ENCODE assay signal across 20 mouse cellular contexts in genomic region chr4:108225341-108225872, GRCm38 (mm10). TPM values are rescaled to one million over a fixed set of nuclear protein-coding genes. Genes with fewer than 3 reads are reported as not detected.
A peak's percentile ranks its signal among the peaks of the same experiment; 100 is the strongest.
DNase-seq lines count a peak whose midpoint lies in the region; ATAC-seq and TF ChIP-seq lines count a peak whose summit lies in the region.
"Had no signal": no experiment of that assay in that cellular context is flagged by ENCODE, and none has a peak within 500 bp of the region (broad histone marks: within the 10 kb centered on the region; RNA-seq: fewer than 3 reads in every experiment).

No protein-coding gene starts in this region.

- TF ChIP-seq CTCF in kidney, adult 2 months (conservative IDR thresholded peaks at IDR 0.05; ENCODE audit: insufficient read depth, insufficient read length, low read depth, low read length) = no peak

- H3K4me3 ChIP-seq in kidney, adult 2 months (ENCODE audit: insufficient read depth, low read depth, low read length) = no peak overlapping the region
- no peak overlapping the region for H3K4me3 ChIP-seq in kidney, embryonic 14.5 days (ENCODE audit: low read length)
- H3K4me3 ChIP-seq: forebrain, embryonic 15.5 days; hindbrain, embryonic 12.5 days; limb, embryonic 15.5 days; neural tube, embryonic 15.5 days had no signal

- no peak overlapping the region for H3K27ac ChIP-seq in kidney, adult 2 months (ENCODE audit: insufficient read depth, low read depth, low read length)
- no peak overlapping the region for H3K27ac ChIP-seq in kidney, embryonic 14.5 days (ENCODE audit: low read depth, low read length)
- H3K27ac ChIP-seq: forebrain, embryonic 15.5 days; hindbrain, embryonic 12.5 days; limb, embryonic 15.5 days; neural tube, embryonic 15.5 days had no signal

- H3K4me2 ChIP-seq in kidney, embryonic 14.5 days (replicated peaks; ENCODE audit: low read depth, low read length) = no peak overlapping the region
- H3K4me2 ChIP-seq: forebrain, embryonic 15.5 days; hindbrain, embryonic 12.5 days; limb, embryonic 15.5 days; midbrain, embryonic 11.5 days; neural tube, embryonic 15.5 days had no signal

- no peaks in the 10 kb centered on the region for H3K9me3 ChIP-seq in kidney, embryonic 14.5 days (ENCODE audit: control insufficient read depth, low read length)
- H3K9me3 ChIP-seq: forebrain, embryonic 15.5 days; G1E; hindbrain, embryonic 12.5 days; limb, embryonic 15.5 days; neural tube, embryonic 15.5 days had no signal

- no peaks in the 10 kb centered on the region for H3K27me3 ChIP-seq in kidney, adult 2 months (replicated peaks; ENCODE audit: control insufficient read depth, insufficient read depth, low read length)
- no peaks in the 10 kb centered on the region for H3K27me3 ChIP-seq in kidney, embryonic 14.5 days (ENCODE audit: control insufficient read depth, insufficient read depth, low read length)
- H3K27me3 ChIP-seq: forebrain, embryonic 15.5 days; hindbrain, embryonic 12.5 days; limb, embryonic 15.5 days; neural tube, embryonic 15.5 days had no signal

- peak; percentile 43 for DNase-seq in kidney, adult 2 months
- peak; percentile 23 for DNase-seq in NIH3T3 (ENCODE audit: low read depth)
- DNase-seq in embryo, embryonic 10 days (ENCODE audit: low spot score) = peak; percentile 51
- peak; percentile 31 to 32 for DNase-seq in kidney, postnatal 36 days
- no peak for DNase-seq in thymus, postnatal 36 days
- DNase-seq in layer of hippocampus, postnatal 36 days = no peak
- DNase-seq: cerebellum, adult 2 months; lung, postnatal 36 days; right cerebral cortex, adult 18-20 months had no signal

- no peak for TF ChIP-seq POLR2A in kidney, adult 2 months (IDR thresholded peaks at IDR 0.05; ENCODE audit: low read depth, low read length)

- ATAC-seq in kidney, embryonic 14.5 days (ENCODE audit: low FRiP score, low TSS enrichment) = no peak
- ATAC-seq in megakaryocyte progenitor cell, adult 5-6 weeks (replicated peaks; ENCODE audit: poor library complexity) = no peak
- ATAC-seq: forebrain, embryonic 15.5 days had no signal

- no peak overlapping the region for H3K9ac ChIP-seq in kidney, embryonic 14.5 days (ENCODE audit: low read depth, low read length)
- H3K9ac ChIP-seq: forebrain, embryonic 15.5 days; hindbrain, embryonic 12.5 days; limb, embryonic 15.5 days; neural tube, embryonic 15.5 days had no signal

- no peaks in the 10 kb centered on the region for H3K36me3 ChIP-seq in kidney, adult 2 months (ENCODE audit: control insufficient read depth, insufficient read depth, low read length)
- H3K36me3 ChIP-seq in kidney, embryonic 14.5 days (ENCODE audit: control insufficient read depth, insufficient read depth, low read length) = no peaks in the 10 kb centered on the region
- H3K36me3 ChIP-seq: forebrain, embryonic 15.5 days; G1E; hindbrain, embryonic 12.5 days; limb, embryonic 15.5 days; neural tube, embryonic 15.5 days had no signal

- WGBS in kidney, adult 2 months = 59% methylated on average over 3 of the region's 3 CpGs
- 36% methylated on average over 3 of the region's 3 CpGs for WGBS in kidney, embryonic 14.5 days

- no peaks in the 10 kb centered on the region for H3K4me1 ChIP-seq in kidney, adult 2 months (ENCODE audit: control insufficient read depth, insufficient read depth, low read length)
- no peaks in the 10 kb centered on the region for H3K4me1 ChIP-seq in kidney, embryonic 14.5 days (ENCODE audit: control insufficient read depth, insufficient read depth, low read length)
- H3K4me1 ChIP-seq: forebrain, embryonic 15.5 days; hindbrain, embryonic 12.5 days; limb, embryonic 15.5 days; neural tube, embryonic 15.5 days had no signal

RNA-seq across cellular contexts. Expression of gene Zyg11a, which starts 7.6 kb away (rescaled TPM):
- polyA plus RNA-seq in kidney, adult 2 months (2012; rRNA removed) = 0.11 and 0.19 TPM in 2 replicates
- polyA plus RNA-seq in kidney, embryonic 14.5 days (2014; fragmentation: Nextera tagmentation; extraction: Ambion mirVana) = 0.37 and 0.61 TPM in 2 replicates
- total RNA-seq in layer of hippocampus, postnatal 36 days (2021) = not detected
- not detected in 2 replicates for total RNA-seq in megakaryocyte progenitor cell, adult 5-6 weeks (2015)
- total RNA-seq in megakaryocyte progenitor cell, adult 5-6 weeks (2017) = not detected in 2 replicates
- total RNA-seq: common myeloid progenitor, adult 5-6 weeks; G1E had no signal
- polyA plus RNA-seq: cerebellum, adult 2 months; forebrain, embryonic 15.5 days; G1E; heart, postnatal 0 days; hindbrain, embryonic 12.5 days; limb, embryonic 15.5 days; midbrain, embryonic 11.5 days; stomach, embryonic 14.5 days had no signal

Comparison
In these comparisons a context has a peak if more than half of its experiments do, and no peak if none do; other contexts are left out.
1. DNase-seq: peak in kidney, adult 2 months (single experiment), NIH3T3 (single experiment), embryo, embryonic 10 days (single experiment) and kidney, postnatal 36 days (2 of 2); none in thymus, postnatal 36 days (0 of 2) and layer of hippocampus, postnatal 36 days (0 of 2).